Mouse (Mus musculus): ENCODE data around the gene Faf1. TPM values are rescaled to one million over a fixed set of nuclear protein-coding genes. Genes with fewer than 3 reads are reported as not detected.

Gene Faf1
- total RNA-seq (2023), result 10 to 100 TPM; 29.8 to 32.1 TPM

GRCm38 (mm10) chr4:109676218-109677215 is at the start of gene Faf1:
Gene Faf1 (plus strand): TSS chr4:109676588.

DNA sequence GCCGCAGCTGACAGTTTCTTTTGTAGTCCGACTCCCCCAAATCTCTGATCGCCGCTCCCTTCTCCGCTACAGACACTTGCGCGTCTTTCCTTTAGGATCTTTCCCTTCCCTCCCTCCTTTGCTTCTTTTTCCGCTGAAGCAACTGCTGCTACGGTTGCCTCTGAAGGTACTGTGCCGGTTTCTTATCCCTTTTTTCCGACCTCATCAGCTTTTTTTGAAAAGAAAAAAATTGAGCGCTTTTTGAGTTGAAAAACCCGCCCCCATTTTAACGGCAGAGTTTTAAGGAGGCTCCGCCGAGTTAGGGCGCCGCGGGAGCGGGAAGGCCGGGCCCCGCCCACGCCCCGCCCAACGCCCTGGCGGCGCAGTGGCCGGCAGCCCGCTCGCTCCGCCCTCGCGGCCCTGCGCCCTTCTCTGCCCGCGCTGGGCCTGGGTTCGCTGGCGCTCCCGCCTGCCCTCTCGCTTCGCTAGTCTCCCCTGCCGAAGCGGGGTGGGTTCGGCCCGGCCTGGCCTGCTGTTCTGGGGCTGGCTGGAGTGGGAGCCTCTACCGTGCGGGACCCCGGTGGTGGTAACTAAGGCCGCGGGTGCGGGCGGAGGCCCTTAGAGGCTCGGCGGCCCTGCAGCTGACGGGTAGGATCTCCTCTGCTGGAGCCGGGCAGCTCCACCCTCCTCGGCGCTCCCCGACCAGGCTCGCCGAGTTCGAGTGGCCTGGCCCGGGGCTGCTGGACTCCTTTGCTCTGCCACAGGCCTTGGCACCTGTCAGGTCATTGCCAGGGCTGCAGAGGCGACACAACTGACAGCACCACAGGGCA is 9.7 kb upstream of the Faf1 start, which contains the start of gene Cdkn2c:
Cdkn2c (minus strand) TSS at position 729 of the 809 bp plus-strand sequence.

DNA sequence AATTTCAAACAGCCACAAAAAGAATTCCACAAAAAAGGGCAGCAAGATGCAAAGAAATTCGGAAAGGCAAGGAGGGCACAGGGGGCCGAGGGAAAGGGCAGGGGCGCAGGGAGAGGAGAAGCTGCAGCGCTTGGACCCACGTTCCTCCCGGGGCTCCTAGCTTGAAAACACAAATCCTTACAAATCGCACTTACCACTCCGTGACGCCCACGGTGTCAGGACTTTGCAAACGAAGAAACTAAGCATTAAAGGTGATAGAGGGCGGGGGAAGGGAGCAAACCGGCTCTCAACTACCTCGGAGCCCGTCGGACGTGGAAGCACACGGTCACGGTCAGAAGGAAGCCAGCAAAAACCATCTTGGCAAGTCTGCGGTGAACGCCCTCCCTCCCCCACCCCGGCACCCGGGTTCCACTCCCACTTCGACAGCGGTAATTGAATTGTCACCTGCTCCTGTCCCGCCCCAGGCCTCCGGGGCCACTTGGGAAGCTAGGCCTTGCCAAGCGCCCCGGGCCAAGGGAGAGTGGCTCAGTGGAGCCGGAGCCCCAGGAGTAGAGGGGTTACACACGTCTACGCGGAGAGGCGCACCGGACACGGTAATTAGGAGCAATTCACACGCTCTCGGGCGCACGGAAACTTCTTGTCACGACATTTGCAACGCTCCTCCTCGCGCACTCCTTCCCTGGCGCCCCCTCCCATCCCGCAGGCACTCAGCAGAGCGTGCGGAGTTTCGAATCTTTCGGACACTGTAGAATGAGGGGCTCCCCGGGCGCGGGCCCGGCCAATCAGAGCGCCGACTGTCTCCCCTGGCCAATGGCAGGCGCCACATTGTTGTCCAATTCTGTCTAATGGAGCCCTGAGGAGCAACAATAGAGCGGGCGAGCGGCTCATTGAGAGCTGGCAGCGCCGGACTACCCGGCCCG is 301.0 kb downstream of the Faf1 start, which contains the start of gene Dmrta2:
Dmrta2 (plus strand) TSS at position 906 of the 920 bp plus-strand sequence.

Other genes starting within 250 kb of the Faf1 start
- 10 to 100 TPM; 14.0 to 16.3 TPM for gene Rnf11, start 191.9 kb upstream of the Faf1 start, total RNA-seq (2023)
- gene 4930522H14Rik, start 145.3 kb upstream of the Faf1 start, total RNA-seq (2023), result not detected
- 1 to 10 TPM; 4.7 to 8.6 TPM for gene Cdkn2c, start 9.4 kb upstream of the Faf1 start, total RNA-seq (2023)